Mouse (Mus musculus) kidney, embryonic 14.5 days (tissue): ENCODE measurements around the gene 1700012B07Rik. TPM values are rescaled to one million over a fixed set of nuclear protein-coding genes. Genes with fewer than 3 reads are reported as not detected.

Source experiments
- ATAC-seq: fragments of 200-750 bp; cut with Nextera tagmentation; 2 replicates; pipeline ENCODE4 v1.8.0; 2017; ENCODE audit warnings: moderate number of reproducible peaks, mild to moderate bottlenecking, moderate TSS enrichment, moderate library complexity; ENCODE audit not compliant: low FRiP score, low TSS enrichment
- H3K27ac ChIP-seq: fragments of 300-500 bp; sonication (generic); 2 replicates; pipeline ENCODE4 v1.5.1; 2014; ENCODE audit warnings: low read depth, mild to moderate bottlenecking, low read length, moderate library complexity, mixed read lengths
- H3K27me3 ChIP-seq: fragments of 300-500 bp; sonication (generic); 2 replicates; pipeline ENCODE4 v1.6.1; 2014; ENCODE audit warnings: mild to moderate bottlenecking, low read length; ENCODE audit not compliant: control insufficient read depth, insufficient read depth
- H3K36me3 ChIP-seq: fragments of 300-500 bp; sonication (generic); 2 replicates; pipeline ENCODE4 v1.6.1; 2014; ENCODE audit warnings: low read length, mixed read lengths; ENCODE audit not compliant: control insufficient read depth, insufficient read depth
- H3K4me1 ChIP-seq: fragments of 300-500 bp; sonication (generic); 2 replicates; pipeline ENCODE4 v1.6.1; 2014; ENCODE audit warnings: low read length, mixed read lengths; ENCODE audit not compliant: control insufficient read depth, insufficient read depth
- H3K4me2 ChIP-seq: fragments of 300-500 bp; sonication (generic); replicated peaks from 2 replicates; pipeline ENCODE4 v1.6.1; 2014; ENCODE audit warnings: low read depth, mild to moderate bottlenecking, low read length
- H3K4me3 ChIP-seq: fragments of 300-500 bp; sonication (generic); 2 replicates; pipeline ENCODE4 v1.5.1; 2014; ENCODE audit warnings: mild to moderate bottlenecking, low read length
- H3K9ac ChIP-seq: fragments of 300-500 bp; sonication (generic); 2 replicates; pipeline ENCODE4 v1.6.1; 2014; ENCODE audit warnings: low read depth, mild to moderate bottlenecking, low read length, moderate library complexity
- H3K9me3 ChIP-seq: fragments of 300-500 bp; sonication (generic); 2 replicates; pipeline ENCODE4 v1.6.1; 2016; ENCODE audit warnings: low read length; ENCODE audit not compliant: control insufficient read depth
- WGBS: fragments of 180-500 bp; shearing (Covaris S2); extraction: QIAGEN DNeasy Blood & Tissue Kit; methylation state at CpG from one replicate; pipeline ENCODE4 v1.1.7; 2014; 5-methylcytosine and 5-hydroxymethylcytosine counted together
- polyA plus RNA-seq: library from polyadenylated mRNA; unstranded; fragments of >200 nt; fragmentation: Nextera tagmentation; extraction: Ambion mirVana; gene quantifications from 2 replicates; pipeline ENCODE4 v1.2.1, GENCODE M21; 2014

The 1700012B07Rik gene
- polyA plus RNA-seq, 1 experiment from 2014 or later, result not detected

DNA sequence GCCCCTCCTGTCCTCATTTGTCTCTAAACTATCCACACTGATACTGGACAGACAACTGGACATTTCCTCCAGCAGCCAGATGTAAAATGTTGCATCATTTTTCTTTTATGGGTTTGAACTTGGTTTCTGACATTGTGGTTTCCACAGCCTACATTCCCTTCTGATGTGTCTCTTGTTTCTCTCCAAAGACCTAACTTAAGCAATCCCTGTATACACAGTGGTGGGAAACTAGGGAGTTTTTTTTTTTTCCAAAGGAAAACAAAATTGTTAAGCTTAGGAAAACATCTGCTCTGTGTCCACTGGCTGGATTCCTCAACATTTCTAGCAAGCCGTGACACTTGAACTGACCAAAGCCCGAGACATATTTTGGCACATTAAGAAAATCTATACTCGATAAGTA is 10.4 kb downstream of the 1700012B07Rik start:
- ATAC-seq, result peak; percentile 35; the same call in 1 of the 2 replicates
- Histone ChIP-seq H3K4me1 (no peaks in the 10 kb centered on the region), H3K27me3 (no peaks in the 10 kb centered on the region), H3K27ac (0 out of 2 replicates have a peak overlapping the region, but pooled peaks have one; percentile 44), H3K9me3 (no peaks in the 10 kb centered on the region; the same call in 1 of the 2 replicates), H3K36me3 (no peaks in the 10 kb centered on the region), H3K9ac (no peak overlapping the region), H3K4me3 (no peak overlapping the region), H3K4me2 (no peak overlapping the region)
- 66% methylated on average over 3 of the region's 3 CpGs for WGBS

DNA sequence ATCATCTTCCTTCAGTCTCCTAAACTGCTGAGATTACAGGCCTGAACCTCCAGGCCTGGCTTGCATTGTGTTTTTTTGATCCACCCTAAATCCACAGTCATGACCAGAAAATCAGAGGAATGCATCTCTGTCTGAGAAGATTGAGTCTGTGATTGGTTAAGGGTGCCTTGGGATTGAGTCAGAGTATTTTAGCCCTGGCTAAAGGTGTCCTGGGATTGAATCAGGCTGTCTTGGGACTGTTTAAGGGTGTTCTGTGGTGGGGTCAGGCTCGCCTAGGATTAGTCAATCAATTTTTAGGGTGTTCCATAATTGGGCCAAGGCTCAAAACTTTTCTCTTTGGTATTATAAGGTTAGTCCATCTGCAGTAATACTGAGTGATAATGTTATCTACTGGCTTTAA is 10.9 kb downstream of the 1700012B07Rik start:
- Histone ChIP-seq H3K27me3 (no peaks in the 10 kb centered on the region), H3K9ac (no peak overlapping the region), H3K4me3 (no peak overlapping the region), H3K36me3 (no peaks in the 10 kb centered on the region), H3K9me3 (no peaks in the 10 kb centered on the region; the same call in 1 of the 2 replicates), H3K4me2 (no peak overlapping the region), H3K4me1 (no peaks in the 10 kb centered on the region), H3K27ac (no peak overlapping the region; the same call in 1 of the 2 replicates)
- WGBS, result 70% methylated on average over 1 of the region's 1 CpGs
- no peak; the same call in 1 of the 2 replicates for ATAC-seq

DNA sequence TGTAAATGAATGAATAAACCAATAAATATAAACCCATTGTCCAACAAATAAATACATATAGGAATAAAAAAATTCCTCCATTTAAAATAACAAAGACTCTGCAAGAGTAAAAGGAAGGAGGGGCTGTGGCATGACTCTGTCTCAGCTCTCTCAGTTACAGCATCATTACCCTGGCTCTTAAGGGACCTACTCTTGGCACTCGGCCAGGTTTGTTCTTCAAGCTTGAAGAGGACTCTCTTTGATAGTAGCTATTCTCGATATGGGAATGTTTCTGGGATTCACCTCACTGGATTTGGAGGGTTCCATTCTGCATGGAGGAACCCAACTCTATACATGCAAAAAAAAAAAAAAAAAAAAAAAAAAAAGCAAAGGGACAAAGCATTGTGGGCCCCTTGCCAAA is 16.1 kb downstream of the 1700012B07Rik start:
- H3K4me2 ChIP-seq, result no peak overlapping the region
- H3K27ac ChIP-seq, result no peak overlapping the region
- H3K4me1 ChIP-seq, result 0 out of 2 replicates have a peak, but pooled peaks cover 4% of the 10 kb centered on the region
- no peak overlapping the region for H3K9ac ChIP-seq
- H3K4me3 ChIP-seq, result no peak overlapping the region
- H3K27me3 ChIP-seq, result no peaks in the 10 kb centered on the region
- H3K9me3 ChIP-seq, result peaks cover 6% of the 10 kb centered on the region
- no peak for ATAC-seq
- no peaks in the 10 kb centered on the region for H3K36me3 ChIP-seq
- WGBS, result 65% methylated on average over 2 of the region's 2 CpGs

DNA sequence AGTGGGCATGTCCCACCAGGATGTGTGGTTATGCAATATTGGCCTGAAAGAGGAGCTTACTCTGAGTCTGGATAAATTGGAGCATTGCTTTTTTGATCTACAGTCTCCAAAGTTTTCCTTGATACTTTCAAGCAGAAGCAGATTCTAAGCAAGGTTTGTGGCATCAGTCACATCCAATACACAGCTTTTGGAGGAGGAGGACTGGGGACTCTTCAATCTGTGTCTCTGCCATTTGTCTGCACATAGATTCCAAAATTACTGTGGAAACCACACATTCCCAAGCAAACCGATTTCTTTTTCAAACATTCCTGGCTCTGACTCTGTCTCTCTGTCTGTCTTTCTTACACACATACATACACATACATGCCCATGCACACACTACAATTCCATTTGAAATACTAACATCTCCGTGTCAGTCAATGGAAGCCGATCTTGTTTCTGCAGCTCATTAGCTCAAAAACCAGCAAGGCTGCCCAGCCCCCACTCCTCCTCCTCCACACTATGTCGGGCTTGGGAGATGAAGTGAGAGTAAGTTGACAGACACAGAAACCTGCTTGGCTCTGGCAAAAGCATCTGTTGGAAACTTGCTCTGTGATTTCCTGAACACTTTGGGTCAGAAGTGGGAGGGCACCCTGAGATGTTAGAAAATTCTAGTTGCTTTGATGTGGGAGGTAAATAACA is 18.5 kb downstream of the 1700012B07Rik start:
- Histone ChIP-seq H3K4me3 (no peak overlapping the region), H3K9ac (no peak overlapping the region), H3K27me3 (no peaks in the 10 kb centered on the region), H3K4me2 (no peak overlapping the region), H3K36me3 (no peaks in the 10 kb centered on the region), H3K4me1 (0 out of 2 replicates have a peak, but pooled peaks cover 4% of the 10 kb centered on the region), H3K27ac (no peak overlapping the region), H3K9me3 (peaks cover 6% of the 10 kb centered on the region)
- no peak for ATAC-seq
- WGBS, result 35% methylated on average over 4 of the region's 4 CpGs

DNA sequence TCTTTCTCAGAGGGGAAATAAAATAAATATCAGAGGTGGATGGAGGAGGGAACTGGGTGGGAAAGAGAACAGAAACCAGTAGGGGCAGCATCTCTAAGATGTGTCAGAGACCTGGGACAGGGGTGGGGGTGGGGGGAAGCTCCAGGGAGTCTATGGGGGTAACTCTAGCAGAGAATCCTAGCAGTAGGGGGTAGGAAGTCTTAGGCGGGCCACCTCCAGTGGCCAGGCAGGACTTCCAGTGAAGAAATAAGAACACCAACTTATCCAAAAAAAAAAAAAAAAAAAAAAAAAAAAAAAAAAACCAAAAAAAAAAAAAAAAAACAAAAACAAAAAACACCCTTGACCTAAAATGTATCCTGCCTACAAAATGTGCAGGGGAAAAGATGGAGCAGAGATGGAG is 26.3 kb downstream of the 1700012B07Rik start:
- ATAC-seq, result no peak
- no peaks in the 10 kb centered on the region for H3K4me1 ChIP-seq
- 75% methylated on average over 1 of the region's 1 CpGs for WGBS
- no peak overlapping the region for H3K27ac ChIP-seq
- H3K4me3 ChIP-seq, result no peak overlapping the region
- H3K27me3 ChIP-seq, result no peaks in the 10 kb centered on the region
- no peaks in the 10 kb centered on the region for H3K36me3 ChIP-seq
- H3K4me2 ChIP-seq, result no peak overlapping the region
- no peak overlapping the region for H3K9ac ChIP-seq
- H3K9me3 ChIP-seq, result no peaks in the 10 kb centered on the region

DNA sequence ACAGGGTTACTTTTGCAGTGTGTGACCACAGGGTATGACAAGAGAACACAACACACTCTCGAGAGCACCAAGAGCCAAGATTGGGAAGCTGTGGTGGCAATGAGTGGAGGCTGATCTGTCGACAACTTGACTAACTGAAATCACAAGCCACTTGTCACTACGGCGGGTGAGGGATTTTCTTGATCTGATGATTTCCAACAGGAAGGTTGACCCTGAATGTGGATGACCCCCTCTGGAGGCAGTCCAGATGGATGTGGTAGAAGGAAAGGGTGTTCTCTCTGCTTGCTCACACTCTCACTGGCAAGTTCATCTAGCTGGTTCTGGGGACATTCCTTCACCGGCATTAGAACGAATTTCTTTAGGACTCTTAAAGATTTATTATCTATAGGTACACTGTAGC is 30.3 kb downstream of the 1700012B07Rik start:
- Histone ChIP-seq H3K4me1 (no peaks in the 10 kb centered on the region), H3K36me3 (no peaks in the 10 kb centered on the region), H3K9me3 (no peaks in the 10 kb centered on the region), H3K27ac (no peak overlapping the region), H3K9ac (no peak overlapping the region), H3K4me3 (no peak overlapping the region), H3K27me3 (no peaks in the 10 kb centered on the region), H3K4me2 (no peak overlapping the region)
- 79% methylated on average over 6 of the region's 6 CpGs for WGBS
- no peak for ATAC-seq

DNA sequence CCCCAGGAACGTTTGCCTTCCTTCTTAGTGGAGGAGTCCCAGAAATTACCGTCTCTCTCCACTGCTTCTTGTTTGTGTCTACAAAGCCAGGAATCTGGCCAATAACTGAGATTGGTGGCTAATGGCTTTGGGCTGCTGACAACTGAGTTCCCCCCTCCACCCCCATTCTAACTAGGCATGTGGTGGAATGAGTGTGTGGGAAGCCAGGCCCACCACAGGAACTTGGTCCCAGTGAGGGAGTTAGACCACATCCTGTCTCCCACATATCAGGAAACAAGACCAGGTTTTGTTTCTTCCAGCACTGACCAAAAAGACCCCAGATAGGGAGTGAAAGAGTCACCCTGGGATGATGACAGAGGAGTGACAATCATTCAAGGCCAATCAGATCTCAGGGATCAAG is 32.3 kb downstream of the 1700012B07Rik start:
- H3K4me1 ChIP-seq, result no peaks in the 10 kb centered on the region
- H3K27ac ChIP-seq, result no peak overlapping the region
- no peaks in the 10 kb centered on the region for H3K36me3 ChIP-seq
- H3K9me3 ChIP-seq, result peaks cover 2% of the 10 kb centered on the region; the same call in 1 of the 2 replicates
- ATAC-seq, result no peak
- no peak overlapping the region for H3K4me3 ChIP-seq
- 76% methylated on average over 2 of the region's 2 CpGs for WGBS
- no peak overlapping the region for H3K4me2 ChIP-seq
- H3K27me3 ChIP-seq, result no peaks in the 10 kb centered on the region
- H3K9ac ChIP-seq, result no peak overlapping the region

DNA sequence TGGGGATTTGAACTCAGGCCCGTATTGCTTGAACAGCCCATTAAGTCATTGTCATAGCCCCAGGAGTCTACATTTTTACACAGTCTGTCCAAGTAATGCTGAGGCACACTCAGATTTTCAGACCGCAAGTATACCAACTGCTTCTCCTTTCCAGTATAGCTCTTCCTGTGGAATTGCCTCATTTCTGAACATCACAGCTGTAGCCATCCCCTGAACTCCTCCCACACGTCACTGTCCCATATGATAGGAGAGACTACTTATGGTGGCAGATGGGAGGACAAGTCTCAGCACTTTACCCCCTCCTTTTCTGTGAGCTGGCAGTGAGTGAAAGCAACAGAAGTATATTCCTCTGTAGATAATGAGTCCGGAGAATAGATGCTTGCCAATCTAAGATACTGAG is 34.3 kb downstream of the 1700012B07Rik start:
- no peaks in the 10 kb centered on the region for H3K36me3 ChIP-seq
- no peak for ATAC-seq
- whole genome bisulfite sequencing, result 93% methylated on average over 4 of the region's 4 CpGs
- H3K9me3 ChIP-seq, result peaks cover 2% of the 10 kb centered on the region; the same call in 1 of the 2 replicates
- H3K27me3 ChIP-seq, result no peaks in the 10 kb centered on the region
- H3K4me2 ChIP-seq, result no peak overlapping the region
- no peak overlapping the region for H3K27ac ChIP-seq
- H3K4me3 ChIP-seq, result no peak overlapping the region
- H3K4me1 ChIP-seq, result no peaks in the 10 kb centered on the region
- no peak overlapping the region for H3K9ac ChIP-seq

DNA sequence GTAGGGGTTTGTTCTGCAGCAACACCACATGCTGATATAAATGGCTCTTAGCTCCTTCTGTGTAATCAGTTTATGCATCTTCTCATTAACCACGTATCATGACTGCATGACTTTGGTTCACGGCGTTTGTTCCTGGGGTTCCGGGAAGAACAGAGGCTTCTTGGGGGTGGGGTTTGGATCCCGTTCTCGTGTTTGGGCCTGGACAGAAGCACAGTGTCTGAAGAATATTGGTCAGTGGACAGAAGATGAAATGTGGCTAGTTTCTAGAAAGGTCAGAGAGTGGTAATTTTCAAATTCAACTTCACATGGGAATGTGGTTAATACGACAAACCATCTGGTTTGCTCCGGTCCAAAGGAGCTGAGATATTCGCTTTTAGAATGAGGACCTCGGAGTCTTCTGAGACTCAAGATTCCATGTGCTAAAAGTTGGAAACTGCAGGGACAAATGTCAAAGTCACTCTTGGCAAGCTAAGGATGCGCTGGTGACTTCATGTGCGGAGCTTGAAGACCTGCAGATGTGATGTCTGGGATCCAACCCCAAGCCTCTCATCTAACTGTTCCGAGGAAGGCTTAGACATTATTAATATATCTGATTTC is 35.3 kb downstream of the 1700012B07Rik start:
- no peak overlapping the region for H3K27ac ChIP-seq
- H3K4me3 ChIP-seq, result no peak overlapping the region
- H3K4me2 ChIP-seq, result no peak overlapping the region
- no peaks in the 10 kb centered on the region for H3K4me1 ChIP-seq
- H3K36me3 ChIP-seq, result no peaks in the 10 kb centered on the region
- no peak for ATAC-seq
- no peaks in the 10 kb centered on the region for H3K27me3 ChIP-seq
- H3K9me3 ChIP-seq, result peaks cover 2% of the 10 kb centered on the region; the same call in 1 of the 2 replicates
- WGBS, result 89% methylated on average over 13 of the region's 13 CpGs
- no peak overlapping the region for H3K9ac ChIP-seq
